Mouse (Mus musculus) retina, postnatal 1 day (tissue): ENCODE measurements at regions not wholly inside any gene's neighbourhood (a gene's known extent, or its start where the extent isn't known, plus 50 kb on each side); places are given as distances from the start of the nearest gene placed in this dataset.

ENCODE experiments used
- DNase-seq: peaks from one replicate; pipeline ENCODE4 v3.0.0-alpha.2; 2012

DNA sequence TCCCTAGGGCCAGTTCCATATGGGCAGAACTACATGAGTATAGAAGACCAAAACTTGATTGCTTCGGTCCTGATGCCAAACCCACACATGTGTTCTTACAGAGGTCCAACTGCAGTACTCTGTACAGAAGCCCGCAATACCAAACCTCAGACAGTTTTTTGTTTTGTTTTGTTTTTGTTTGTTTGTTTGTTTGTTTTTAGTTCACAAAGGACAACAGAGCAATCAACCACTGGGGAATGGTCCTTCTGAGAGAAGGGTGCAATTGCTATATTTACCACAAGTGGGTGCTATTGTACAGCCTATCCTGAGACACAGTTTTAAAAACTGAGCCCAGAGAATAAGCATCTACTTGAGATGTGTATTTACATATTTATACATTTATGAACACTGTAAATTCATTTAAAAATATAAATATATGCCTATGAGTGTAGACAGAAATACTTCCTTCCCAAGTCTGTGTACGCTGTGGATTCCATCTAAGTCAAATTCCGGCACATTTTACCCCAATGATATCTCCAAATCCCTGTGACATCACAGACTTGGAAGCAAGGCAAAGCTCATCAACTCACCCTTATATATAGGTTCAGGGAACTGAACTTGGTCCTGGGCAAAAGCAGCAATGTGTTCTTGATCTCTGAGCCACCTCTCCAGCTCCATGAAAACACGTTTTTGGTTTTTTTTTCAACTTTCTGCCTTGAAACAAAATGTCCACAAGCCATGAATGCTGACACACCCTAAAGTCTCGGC lies 101.3 kb upstream of the A26c2 start:
- DNase-seq = peak; percentile 48

DNA sequence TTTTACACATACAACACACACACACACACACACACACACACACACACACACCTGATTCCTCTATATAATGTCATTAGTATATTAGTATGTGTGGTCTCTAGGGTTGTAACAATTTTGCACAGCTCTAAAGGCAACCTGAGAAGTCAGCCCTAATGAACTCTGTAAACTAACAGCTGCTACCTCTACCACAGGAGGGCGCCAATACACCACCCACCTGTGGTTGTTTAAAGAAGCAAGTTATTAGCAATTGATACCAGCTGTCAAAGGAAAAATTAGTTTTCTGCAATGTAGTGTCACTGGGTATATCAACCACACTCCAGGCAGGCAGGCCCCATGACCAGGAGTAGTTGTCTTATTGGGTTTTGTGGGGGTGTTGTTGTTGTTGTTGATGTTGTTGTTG lies 98.8 kb upstream of the A26c2 start:
- DNase-seq = peak; percentile 36

DNA sequence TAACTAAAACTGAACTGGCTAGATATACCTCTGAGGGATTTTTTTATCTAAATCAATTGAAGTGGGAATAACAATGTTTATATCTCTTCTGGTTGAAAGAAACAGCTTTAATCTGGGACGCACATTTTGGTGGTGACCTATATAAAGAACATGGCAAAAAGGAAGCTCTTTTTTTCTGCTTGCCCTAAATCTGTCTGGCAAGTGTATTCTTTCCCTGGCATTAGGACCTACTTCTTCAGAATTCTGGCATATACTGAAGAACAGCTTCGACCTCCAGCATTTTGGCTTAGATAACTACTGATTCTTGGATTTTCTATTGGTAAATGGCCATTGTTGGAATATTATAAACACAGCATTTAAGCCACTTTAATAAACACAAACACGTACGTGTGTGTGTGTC lies 70.9 kb upstream of the A26c2 start:
- no peak for DNase-seq

GRCm38 (mm10) chr7:62877033-62877432 lies 53.6 kb upstream of the A26c2 start:
- DNase-seq = peak; percentile 77
